ENCODE assay signal across 7 mouse cellular contexts in genomic region chr11:52764461-52764893, GRCm38 (mm10). TPM values are rescaled to one million over a fixed set of nuclear protein-coding genes. Genes with fewer than 3 reads are reported as not detected.
A peak's percentile ranks its signal among the peaks of the same experiment; 100 is the strongest.
DNase-seq lines count a peak whose midpoint lies in the region; ATAC-seq lines count a peak whose summit lies in the region.

Gene Fstl4 (plus strand): TSS chr11:52764634.

- H3K27me3 ChIP-seq in forebrain, embryonic 14.5 days (replicated peaks; ENCODE audit: control insufficient read depth, insufficient read depth, low read length) = peaks cover 41% of the 10 kb centered on the region
- peaks cover 44% of the 10 kb centered on the region for H3K27me3 ChIP-seq in intestine, embryonic 14.5 days (replicated peaks; ENCODE audit: control insufficient read depth, insufficient read depth, low read length)
- H3K27me3 ChIP-seq in midbrain, embryonic 11.5 days (ENCODE audit: control insufficient read depth, insufficient read depth, low read length) = peaks cover 40% of the 10 kb centered on the region

- WGBS in forebrain, embryonic 14.5 days = under 1% methylated on average over 46 of the region's 48 CpGs
- under 1% methylated on average over 44 of the region's 48 CpGs for WGBS in intestine, embryonic 14.5 days
- WGBS in midbrain, embryonic 11.5 days = under 1% methylated on average over 47 of the region's 48 CpGs

- H3K27ac ChIP-seq in forebrain, embryonic 14.5 days (ENCODE audit: low read depth, low read length) = no peak within 1 kb of the TSS
- no peak within 1 kb of the TSS for H3K27ac ChIP-seq in intestine, embryonic 14.5 days (ENCODE audit: low read depth)
- no peak within 1 kb of the TSS for H3K27ac ChIP-seq in midbrain, embryonic 11.5 days (ENCODE audit: low read depth, low read length)

- no peaks in the 10 kb centered on the region for H3K9me3 ChIP-seq in forebrain, embryonic 14.5 days (replicated peaks; ENCODE audit: control insufficient read depth, low read length)
- H3K9me3 ChIP-seq in intestine, embryonic 14.5 days (ENCODE audit: control insufficient read depth, low read length) = no peaks in the 10 kb centered on the region
- H3K9me3 ChIP-seq in midbrain, embryonic 11.5 days (ENCODE audit: control insufficient read depth, low read length) = no peaks in the 10 kb centered on the region

- intact Hi-C loops in left cerebral cortex, postnatal 36 days (cut with DNase I) = loop anchor here (2.0 to 10.0 kb wide), 3 partner anchors 97 to 490 kb away; no protein-coding TSS in a partner anchor

- H3K4me2 ChIP-seq in forebrain, embryonic 14.5 days (ENCODE audit: low read length) = peak within 1 kb of the TSS; percentile 100
- peak within 1 kb of the TSS; percentile 99 for H3K4me2 ChIP-seq in intestine, embryonic 14.5 days (ENCODE audit: low read length)
- peak within 1 kb of the TSS; percentile 99 for H3K4me2 ChIP-seq in midbrain, embryonic 11.5 days

- peak; percentile 62 for ATAC-seq in forebrain, embryonic 14.5 days
- ATAC-seq in intestine, embryonic 14.5 days (replicated peaks; ENCODE audit: low FRiP score, low TSS enrichment, low read depth) = peak; percentile 75
- ATAC-seq in midbrain, embryonic 11.5 days (ENCODE audit: low FRiP score) = peak; percentile 59

- H3K9ac ChIP-seq in forebrain, embryonic 14.5 days (ENCODE audit: low read length) = peak within 1 kb of the TSS; percentile 65
- H3K9ac ChIP-seq in intestine, embryonic 14.5 days (ENCODE audit: low read length) = peak within 1 kb of the TSS; percentile 33
- peak within 1 kb of the TSS; percentile 52 for H3K9ac ChIP-seq in midbrain, embryonic 11.5 days (ENCODE audit: low read length)

- peak within 1 kb of the TSS; percentile 62 for H3K4me3 ChIP-seq in forebrain, embryonic 14.5 days (ENCODE audit: low read depth, low read length)
- H3K4me3 ChIP-seq in intestine, embryonic 14.5 days (ENCODE audit: low read depth, low read length) = peak within 1 kb of the TSS; percentile 49
- peak within 1 kb of the TSS; percentile 50 for H3K4me3 ChIP-seq in midbrain, embryonic 11.5 days (ENCODE audit: low read depth, low read length)

- H3K4me1 ChIP-seq in forebrain, embryonic 14.5 days (ENCODE audit: control insufficient read depth, insufficient read depth, low read length) = no peaks in the 10 kb centered on the region
- peaks cover 7% of the 10 kb centered on the region; the same call in 1 of the 2 replicates for H3K4me1 ChIP-seq in intestine, embryonic 14.5 days (replicated peaks; ENCODE audit: control insufficient read depth, insufficient read depth, low read length)
- H3K4me1 ChIP-seq in midbrain, embryonic 11.5 days (ENCODE audit: control insufficient read depth, insufficient read depth, low read length) = peaks cover 14% of the 10 kb centered on the region

- no peaks in the 10 kb centered on the region for H3K36me3 ChIP-seq in forebrain, embryonic 14.5 days (ENCODE audit: control insufficient read depth, insufficient read depth, low read length)
- H3K36me3 ChIP-seq in intestine, embryonic 14.5 days (ENCODE audit: control insufficient read depth, insufficient read depth, low read length) = no peaks in the 10 kb centered on the region
- no peaks in the 10 kb centered on the region for H3K36me3 ChIP-seq in midbrain, embryonic 11.5 days (ENCODE audit: control insufficient read depth, insufficient read depth, low read length)

- DNase-seq in Muller cell, postnatal 12 days (ENCODE audit: inconsistent ontology term) = peak; percentile 63
- DNase-seq in brain, adult 2 months (ENCODE audit: low read depth, low spot score) = peak; percentile 67
- DNase-seq in forebrain, embryonic 14.5 days (ENCODE audit: low spot score) = peak; percentile 46
- DNase-seq in intestine, embryonic 14.5 days (ENCODE audit: low spot score) = peak; percentile 71
- DNase-seq in left cerebral cortex, postnatal 36 days (ENCODE audit: low spot score in 2 of 2) = peak; percentile 60 to 80
- DNase-seq in midbrain, embryonic 11.5 days (ENCODE audit: low spot score, missing footprints) = peak; percentile 90
- peak; percentile 29 for DNase-seq in testis, postnatal 14 days (ENCODE audit: low spot score)

RNA-seq across cellular contexts. Expression of gene Fstl4, which starts in this region (rescaled TPM):
- polyA plus RNA-seq in forebrain, embryonic 14.5 days (2014; fragmentation: Nextera tagmentation; extraction: Ambion mirVana) = 2.4 and 3.6 TPM in 2 replicates
- polyA plus RNA-seq in intestine, embryonic 14.5 days (2014; fragmentation: Nextera tagmentation; extraction: Ambion mirVana) = 6.8 and 7.7 TPM in 2 replicates
- total RNA-seq in left cerebral cortex, postnatal 36 days (2021) = 10 to 100 TPM; 35.6 to 46.5 TPM
- polyA plus RNA-seq in midbrain, embryonic 11.5 days (2014; fragmentation: Nextera tagmentation; extraction: Ambion mirVana) = 0.64 and 0.90 TPM in 2 replicates

Comparison
In these comparisons a context has a peak if more than half of its experiments do, and no peak if none do; other contexts are left out.
1. Peak in DNase-seq, ATAC-seq, H3K4me3 ChIP-seq, H3K9ac ChIP-seq and H3K4me2 ChIP-seq in midbrain, embryonic 11.5 days; RNA of the gene not detected or under 1 TPM.
2. DNase-seq: peak in every context shown above with its lines; median percentile 90 in midbrain, embryonic 11.5 days; 71 in intestine, embryonic 14.5 days; 70 in left cerebral cortex, postnatal 36 days; 67 in brain, adult 2 months; 63 in Muller cell, postnatal 12 days; 46 in forebrain, embryonic 14.5 days; 29 in testis, postnatal 14 days.